Mouse (Mus musculus): ENCODE results near the gene Lrfn3.
A peak's percentile ranks its signal among the peaks of the same experiment; 100 is the strongest.

The Lrfn3 gene

GRCm38 (mm10) chr7:30314721-30315155 lies 47.8 kb downstream of the Lrfn3 start, which contains the start of gene Syne4:
TSS of gene Syne4 (plus strand) at chr7:30314807.
- DNase-seq (ENCODE audit: low spot score in 2 of 2): no peak

GRCm38 (mm10) chr7:30313666-30314320 lies 48.8 kb downstream of the Lrfn3 start:
- DNase-seq (ENCODE audit: low spot score in 2 of 2): no peak

GRCm38 (mm10) chr7:30310136-30310535 lies 52.4 kb downstream of the Lrfn3 start:
- no peak for DNase-seq (ENCODE audit: low spot score in 2 of 2)

GRCm38 (mm10) chr7:30309395-30310129 lies 53.0 kb downstream of the Lrfn3 start:
- DNase-seq (ENCODE audit: low spot score in 2 of 2): no peak

GRCm38 (mm10) chr7:30308076-30309005 lies 54.2 kb downstream of the Lrfn3 start, which contains the start of gene Alkbh6:
TSS of gene Alkbh6 (plus strand) at chr7:30308717.
- DNase-seq (ENCODE audit: low spot score in 2 of 2): peak; percentile 93 to 96

- DNase-seq (ENCODE audit: low spot score in 2 of 2): no peak
These were observed 56.3 kb downstream of the Lrfn3 start for GRCm38 (mm10) chr7:30306083-30306779.

Data from frontal cortex, postnatal 14 days (tissue).